Mouse (Mus musculus) intestine, embryonic 14.5 days (tissue): ENCODE data around the gene Chp1. TPM values are rescaled to one million over a fixed set of nuclear protein-coding genes. Genes with fewer than 3 reads are reported as not detected.
"Not testable (repeated sequence)": the region's sequence is repeated elsewhere in the genome, so short reads cannot be mapped to it uniquely, and the experiment has no call there.

Experiments used
- ATAC-seq: fragments of 200-750 bp; cut with Nextera tagmentation; replicated peaks from 2 replicates; pipeline ENCODE4 v1.8.0; 2017; ENCODE audit warnings: low read depth, moderate number of reproducible peaks, moderate TSS enrichment, moderate library complexity; ENCODE audit not compliant: low FRiP score, low TSS enrichment
- DNase-seq: peaks from one replicate; pipeline ENCODE4 v3.0.0-alpha.2; 2018; ENCODE audit warnings: low spot score
- H3K27ac ChIP-seq: fragments of 300-500 bp; sonication (generic); 2 replicates; pipeline ENCODE4 v1.5.1; 2014; ENCODE audit warnings: low read depth, mild to moderate bottlenecking, control low read depth
- H3K27me3 ChIP-seq: fragments of 300-500 bp; sonication (generic); replicated peaks from 2 replicates; pipeline ENCODE4 v1.6.1; 2014; ENCODE audit warnings: low read length, control low read depth; ENCODE audit not compliant: control insufficient read depth, insufficient read depth
- H3K36me3 ChIP-seq: fragments of 300-500 bp; sonication (generic); 2 replicates; pipeline ENCODE4 v1.6.1; 2014; ENCODE audit warnings: low read length, control low read depth; ENCODE audit not compliant: control insufficient read depth, insufficient read depth
- H3K4me1 ChIP-seq: fragments of 300-500 bp; sonication (generic); replicated peaks from 2 replicates; pipeline ENCODE4 v1.6.1; 2014; ENCODE audit warnings: low read length, control low read depth, mixed read lengths; ENCODE audit not compliant: control insufficient read depth, insufficient read depth
- H3K4me2 ChIP-seq: fragments of 300-500 bp; sonication (generic); 2 replicates; pipeline ENCODE4 v1.6.1; 2014; ENCODE audit warnings: low read length
- H3K4me3 ChIP-seq: fragments of 300-500 bp; sonication (generic); 2 replicates; pipeline ENCODE4 v1.5.1; 2014; ENCODE audit warnings: low read depth, low read length, control low read depth, mixed read lengths
- H3K9ac ChIP-seq: fragments of 300-500 bp; sonication (generic); 2 replicates; pipeline ENCODE4 v1.6.1; 2014; ENCODE audit warnings: mild to moderate bottlenecking, low read length
- H3K9me3 ChIP-seq: fragments of 300-500 bp; sonication (generic); 2 replicates; pipeline ENCODE4 v1.6.1; 2016; ENCODE audit warnings: low read length, control low read depth; ENCODE audit not compliant: control insufficient read depth
- WGBS: fragments of 180-500 bp; shearing (Covaris S2); extraction: QIAGEN DNeasy Blood & Tissue Kit; methylation state at CpG from one replicate; pipeline ENCODE4 v1.1.7; 2014; 5-methylcytosine and 5-hydroxymethylcytosine counted together
- polyA plus RNA-seq: library from polyadenylated mRNA; unstranded; fragments of >200 nt; fragmentation: Nextera tagmentation; extraction: Ambion mirVana; gene quantifications from 2 replicates; pipeline ENCODE4 v1.2.1, GENCODE M21; 2014

Gene Chp1
- polyA plus RNA-seq, 1 experiment from 2014 or later, result 54.5 TPM

- H3K36me3 ChIP-seq, result peaks cover 96% of the 10 kb centered on the region
- not testable (repeated sequence) for H3K27me3 ChIP-seq, DNase-seq, H3K4me2 ChIP-seq, ATAC-seq, H3K4me3 ChIP-seq, H3K9ac ChIP-seq, H3K9me3 ChIP-seq, H3K27ac ChIP-seq, H3K4me1 ChIP-seq
- 83% methylated on average over 3 of the region's 3 CpGs for WGBS
These were observed 54.1 kb downstream of the Chp1 start for GRCm38 (mm10) chr2:119601575-119601974.

- H3K4me2 ChIP-seq, result no peak overlapping the region
- H3K27ac ChIP-seq, result no peak overlapping the region
- ATAC-seq, result no peak
- H3K4me3 ChIP-seq, result no peak overlapping the region
- no peaks in the 10 kb centered on the region for H3K9me3 ChIP-seq
- H3K9ac ChIP-seq, result no peak overlapping the region
- H3K4me1 ChIP-seq, result no peaks in the 10 kb centered on the region
- no peaks in the 10 kb centered on the region for H3K27me3 ChIP-seq
- WGBS, result 39% methylated on average over 1 of the region's 1 CpGs
- no peak for DNase-seq
- H3K36me3 ChIP-seq, result peaks cover 96% of the 10 kb centered on the region
These were observed 55.0 kb downstream of the Chp1 start for GRCm38 (mm10) chr2:119602488-119602887.

DNA sequence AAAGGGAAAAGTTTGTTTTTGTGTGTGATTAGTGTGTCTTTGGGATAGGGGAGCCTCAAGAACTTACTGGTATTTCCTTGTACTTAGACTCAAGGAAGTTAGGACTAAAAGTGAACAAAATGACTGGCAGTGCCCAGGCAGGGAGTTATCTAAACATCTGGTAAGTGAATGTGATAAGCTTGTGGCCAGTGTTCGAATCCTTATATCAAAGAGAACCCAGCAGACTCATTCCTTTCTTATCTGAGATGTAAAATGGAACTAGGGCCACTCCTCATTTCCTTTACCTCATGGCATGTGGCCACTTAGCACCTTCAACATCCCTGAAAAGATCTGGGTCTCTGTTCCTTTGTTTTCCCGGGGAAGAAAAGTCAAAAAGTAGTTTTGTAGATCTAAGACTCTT, 56.4 kb downstream of the Chp1 start:
- DNase-seq (no peak), ATAC-seq (no peak)
- no peaks in the 10 kb centered on the region for H3K4me1 ChIP-seq
- H3K4me3 ChIP-seq, result no peak overlapping the region
- H3K27ac ChIP-seq, result no peak overlapping the region
- H3K4me2 ChIP-seq, result no peak overlapping the region
- no peaks in the 10 kb centered on the region for H3K9me3 ChIP-seq
- WGBS, result 72% methylated on average over 2 of the region's 2 CpGs
- peaks cover 97% of the 10 kb centered on the region for H3K36me3 ChIP-seq
- H3K9ac ChIP-seq, result no peak overlapping the region
- no peaks in the 10 kb centered on the region for H3K27me3 ChIP-seq

DNA sequence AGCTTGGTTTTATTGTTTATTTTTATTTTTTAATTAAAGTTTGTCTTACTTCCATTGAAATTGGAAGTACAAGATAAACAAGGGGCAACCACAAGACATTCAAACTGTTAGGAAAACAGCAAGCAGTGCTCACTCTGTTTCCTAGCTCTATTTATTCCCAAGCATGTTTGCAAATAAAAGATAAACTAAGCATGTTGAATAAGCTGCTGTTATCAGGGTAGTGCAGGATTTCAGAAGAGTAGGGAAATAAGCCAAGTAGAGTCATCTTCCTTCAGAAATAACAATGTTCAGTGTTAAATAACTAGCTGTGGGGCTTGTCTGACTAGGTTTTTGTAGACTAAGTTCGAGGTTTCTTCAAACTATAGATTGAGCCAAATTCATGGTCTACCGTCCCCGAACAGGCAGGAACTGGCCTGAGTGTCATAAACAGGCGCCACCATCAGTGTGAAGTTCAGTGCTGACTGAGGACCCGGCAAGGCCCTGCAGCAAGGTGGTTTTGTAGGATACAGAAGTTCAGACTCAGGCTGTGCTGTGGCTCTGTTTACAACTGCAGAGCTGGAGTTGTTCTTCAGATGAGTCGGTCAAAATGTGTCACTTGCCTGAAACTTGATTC, 58.0 kb downstream of the Chp1 start:
- DNase-seq, result no peak
- Histone ChIP-seq H3K4me1 (no peaks in the 10 kb centered on the region), H3K27ac (no peak overlapping the region), H3K9ac (no peak overlapping the region), H3K27me3 (no peaks in the 10 kb centered on the region), H3K36me3 (peaks cover 97% of the 10 kb centered on the region), H3K9me3 (no peaks in the 10 kb centered on the region), H3K4me2 (no peak overlapping the region), H3K4me3 (no peak overlapping the region)
- WGBS, result 85% methylated on average over 6 of the region's 6 CpGs
- ATAC-seq, result no peak

GRCm38 (mm10) chr2:119607023-119607422, 59.5 kb downstream of the Chp1 start:
- DNase-seq (no peak), ATAC-seq (no peak)
- 88% methylated on average over 4 of the region's 4 CpGs for WGBS
- H3K27ac ChIP-seq, result no peak overlapping the region
- H3K27me3 ChIP-seq, result no peaks in the 10 kb centered on the region
- H3K36me3 ChIP-seq, result peaks cover 90% of the 10 kb centered on the region
- no peak overlapping the region for H3K9ac ChIP-seq
- H3K4me3 ChIP-seq, result no peak overlapping the region
- no peaks in the 10 kb centered on the region for H3K4me1 ChIP-seq
- no peaks in the 10 kb centered on the region for H3K9me3 ChIP-seq
- no peak overlapping the region for H3K4me2 ChIP-seq

- Histone ChIP-seq H3K36me3 (peaks cover 6% of the 10 kb centered on the region; the same call in 1 of the 2 replicates), H3K4me3 (peak overlapping the region; percentile 88), H3K4me1 (peaks cover 20% of the 10 kb centered on the region; the same call in 1 of the 2 replicates), H3K27ac (peak overlapping the region; percentile 68), H3K9ac (peak overlapping the region; percentile 63), H3K9me3 (no peaks in the 10 kb centered on the region), H3K4me2 (peak overlapping the region; percentile 77), H3K27me3 (no peaks in the 10 kb centered on the region)
- ATAC-seq, result no peak; the same call in 1 of the 2 replicates
- DNase-seq, result no peak
- under 1% methylated on average over 13 of the region's 13 CpGs for whole genome bisulfite sequencing
These were observed 70.3 kb downstream of the Chp1 start for GRCm38 (mm10) chr2:119617841-119618198.

DNA sequence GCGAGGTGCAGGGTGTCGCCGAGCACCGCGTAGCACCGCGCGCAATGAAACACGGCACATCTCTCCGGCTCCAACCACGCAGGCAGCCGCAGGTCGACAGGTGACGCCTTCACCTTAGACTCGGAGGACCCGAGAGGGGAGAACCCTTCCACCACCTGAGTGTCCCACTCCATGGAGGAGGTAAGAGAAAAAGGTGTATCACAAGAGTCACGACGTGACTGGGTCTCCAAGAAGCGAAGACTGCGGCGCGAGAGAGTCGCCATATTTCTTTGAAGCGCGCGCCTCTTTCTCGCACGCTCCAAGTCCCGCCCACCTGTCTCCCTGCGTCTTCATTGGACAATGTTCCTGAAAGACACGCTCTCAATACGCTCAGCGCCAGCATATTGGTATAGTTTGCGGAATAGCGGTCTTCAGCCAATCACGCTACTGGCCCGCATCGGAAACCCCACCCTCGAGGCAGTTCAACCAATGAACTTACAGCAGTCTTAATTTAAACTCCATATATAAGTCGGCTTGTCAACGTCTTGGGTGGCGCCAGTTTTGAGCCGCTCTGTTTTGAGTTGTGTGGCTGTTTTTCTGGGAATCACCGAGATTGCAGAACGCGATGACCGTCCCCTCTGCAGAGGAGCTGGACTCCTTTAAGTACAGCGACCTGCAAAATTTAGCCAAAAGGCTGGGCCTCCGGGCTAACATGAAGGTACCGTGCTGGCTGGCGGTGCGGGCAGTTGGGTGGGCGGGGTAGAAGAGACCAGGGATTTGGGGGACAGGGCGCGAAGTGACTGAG, 70.9 kb downstream of the Chp1 start, which contains the start of the genes Nusap1 and Oip5:
Gene Nusap1 (plus strand): TSS at position 100 of the 784 bp plus-strand sequence.
Gene Oip5 (minus strand): TSS at position 271 of the 784 bp plus-strand sequence.
- Histone ChIP-seq H3K4me1 (peaks cover 20% of the 10 kb centered on the region; the same call in 1 of the 2 replicates), H3K36me3 (peaks cover 5% of the 10 kb centered on the region; the same call in 1 of the 2 replicates), H3K27me3 (no peaks in the 10 kb centered on the region), H3K27ac (peak within 1 kb of the TSS; percentile 68), H3K9me3 (no peaks in the 10 kb centered on the region), H3K4me2 (peak within 1 kb of the TSS; percentile 77), H3K4me3 (peak within 1 kb of the TSS; percentile 88), H3K9ac (peak within 1 kb of the TSS; percentile 63)
- ATAC-seq, result peak; percentile 99
- WGBS, result under 1% methylated on average over 55 of the region's 55 CpGs
- peak; percentile 94 for DNase-seq

DNA sequence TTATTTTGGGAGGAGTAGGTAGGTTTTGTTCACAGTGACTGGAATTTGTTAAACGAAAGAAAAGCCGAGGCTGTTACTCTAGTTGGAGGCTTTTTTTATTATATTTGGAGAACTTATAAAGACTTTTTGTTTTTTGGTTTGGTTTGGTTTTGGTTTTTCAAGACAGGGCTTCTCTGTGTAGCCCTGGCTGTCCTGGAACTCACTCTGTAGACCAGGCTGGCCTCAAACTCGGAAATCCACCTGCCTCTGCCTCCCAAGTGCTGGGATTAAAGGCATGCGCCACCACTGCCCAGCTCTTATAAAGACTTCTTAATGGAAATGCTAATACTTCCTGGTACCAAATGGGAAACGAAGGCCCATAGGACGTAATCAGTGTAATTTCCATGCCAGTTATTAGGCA, 71.5 kb downstream of the Chp1 start:
- peak overlapping the region; percentile 63 for H3K4me2 ChIP-seq
- H3K27ac ChIP-seq, result peak overlapping the region; percentile 40; the same call in 1 of the 2 replicates
- peaks cover 11% of the 10 kb centered on the region for H3K36me3 ChIP-seq
- WGBS, result 15% methylated on average over 6 of the region's 6 CpGs
- peak overlapping the region; percentile 88 for H3K4me3 ChIP-seq
- H3K4me1 ChIP-seq, result peaks cover 20% of the 10 kb centered on the region; the same call in 1 of the 2 replicates
- peak overlapping the region; percentile 53 for H3K9ac ChIP-seq
- not testable (repeated sequence) for ATAC-seq, H3K9me3 ChIP-seq, H3K27me3 ChIP-seq, DNase-seq
